Mouse (Mus musculus): ENCODE results near the gene Ccdc183.
A peak's percentile ranks its signal among the peaks of the same experiment; 100 is the strongest.

DNA sequence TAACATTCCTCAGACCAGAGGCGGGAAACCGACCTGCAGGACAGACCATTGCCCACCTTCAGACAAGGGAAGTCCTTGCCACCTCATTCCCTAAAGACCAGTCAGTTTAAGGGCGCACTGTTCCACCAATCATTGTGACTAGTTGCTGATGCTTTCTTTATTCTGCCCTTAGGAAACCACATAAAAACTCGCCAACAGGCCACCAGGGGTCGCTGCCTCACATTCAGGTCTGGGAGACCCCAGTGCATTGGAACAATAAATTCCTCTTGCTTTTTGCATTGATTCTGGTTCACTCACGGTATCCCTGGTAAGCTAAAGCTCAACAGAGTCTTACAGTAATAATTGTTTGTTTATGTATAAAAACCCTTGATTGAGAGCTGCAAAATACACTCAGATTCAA is 22.4 kb upstream of the Ccdc183 start:
- peak; percentile 52 for TF ChIP-seq CTCF (conservative IDR thresholded peaks at IDR 0.05; ENCODE audit: insufficient read depth, insufficient read length, low read depth, low read length)
- no peak for TF ChIP-seq POLR2A (IDR thresholded peaks at IDR 0.05; ENCODE audit: low read depth, low read length)
